Mouse (Mus musculus): ENCODE measurements at regions not wholly inside any gene's neighbourhood (a gene's known extent, or its start where the extent isn't known, plus 50 kb on each side); places are given as distances from the start of the nearest gene placed in this dataset.

DNA sequence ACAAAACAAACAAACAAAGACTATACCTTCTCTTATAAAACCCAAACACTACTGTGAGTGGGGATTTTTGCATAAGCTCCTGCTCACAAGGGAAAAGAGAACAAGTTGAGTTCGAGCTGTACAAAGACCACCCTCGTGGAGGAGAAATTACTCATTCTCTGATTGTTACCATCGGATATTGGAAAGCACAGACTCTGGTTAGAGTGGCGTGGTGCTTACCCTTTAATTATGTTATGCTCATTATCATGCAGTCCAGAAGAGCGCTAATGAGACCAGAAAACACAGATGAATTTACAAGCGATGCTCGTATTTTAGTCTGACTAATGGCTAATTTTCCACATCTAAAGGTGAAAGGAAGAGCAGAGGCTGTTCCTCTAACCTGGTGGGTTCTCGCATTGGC lies 721.7 kb upstream of the Cited2 start:
- DNase-seq (ENCODE audit: low spot score), result no peak

DNA sequence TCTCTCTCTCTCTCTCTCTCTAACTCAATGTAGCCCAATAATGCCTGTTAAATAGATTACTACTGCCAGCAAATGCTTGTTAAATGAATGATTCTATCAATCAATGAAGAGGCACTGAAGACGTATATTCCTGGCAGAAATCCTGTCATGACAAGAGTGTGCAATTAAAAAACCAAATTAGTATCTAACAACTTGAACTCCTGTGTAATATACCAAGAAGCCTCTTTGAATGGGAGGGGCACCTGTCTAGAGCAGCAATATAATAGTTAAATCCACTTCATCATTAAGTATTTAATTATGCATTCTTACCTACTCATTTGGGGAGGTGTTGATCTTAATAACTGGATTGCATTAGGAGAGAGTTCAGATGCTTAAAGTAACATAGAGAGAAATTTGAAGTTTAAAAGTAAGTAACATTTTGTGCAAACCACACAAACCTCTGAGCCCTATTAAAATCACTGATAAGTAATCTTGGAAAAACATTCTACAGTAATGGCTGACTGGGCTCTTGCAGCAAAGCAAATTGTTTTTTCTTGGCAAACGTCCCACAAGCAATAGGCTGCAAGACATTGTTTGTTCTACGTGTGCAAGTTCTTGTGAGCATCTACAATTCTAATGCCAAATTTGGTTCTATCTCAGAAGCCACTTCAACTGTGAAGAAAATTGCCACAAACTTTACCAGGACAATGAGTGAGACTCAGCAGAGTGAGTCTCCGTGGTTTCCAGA lies 719.7 kb upstream of the Cited2 start:
- DNase-seq (ENCODE audit: low spot score), result no peak

DNA sequence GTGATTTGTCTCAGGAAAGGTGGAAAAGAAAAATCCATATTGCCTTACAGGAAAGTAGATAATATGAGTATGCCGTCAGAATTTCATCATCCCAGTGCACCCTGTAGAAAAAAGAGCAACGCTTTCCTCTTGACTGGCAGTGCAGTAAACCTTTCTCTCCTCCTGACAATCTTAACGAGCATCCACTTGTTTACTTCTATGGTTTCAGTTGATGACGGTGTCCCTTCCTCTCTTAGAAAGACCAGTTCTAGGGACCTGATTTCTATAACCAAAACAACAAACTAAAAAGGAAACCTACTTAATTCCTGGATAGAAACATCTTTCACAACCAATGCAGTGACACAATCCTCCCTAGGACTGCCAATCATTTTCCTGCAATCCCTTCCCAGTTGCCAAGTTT lies 714.3 kb upstream of the Cited2 start:
- no peak for DNase-seq (ENCODE audit: low spot score)

DNA sequence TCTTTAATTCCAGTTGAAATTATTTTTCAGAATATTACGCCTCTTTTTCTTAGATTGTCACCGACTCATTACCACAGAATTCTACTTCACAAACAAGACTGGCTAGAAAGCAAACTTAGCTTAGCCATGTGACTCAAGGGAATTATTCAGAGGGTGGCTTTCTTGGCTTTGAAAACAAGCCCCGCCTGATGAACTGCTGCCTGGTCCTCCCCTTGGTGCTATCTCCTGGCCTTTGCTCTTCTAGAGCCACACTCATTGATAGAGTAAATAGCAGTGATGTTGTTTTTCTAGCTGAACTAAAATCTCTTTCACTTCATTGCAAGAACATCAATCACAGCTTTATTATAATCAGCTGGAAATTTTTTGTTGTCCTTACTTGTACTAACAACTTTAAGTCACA lies 713.0 kb upstream of the Cited2 start:
- DNase-seq (ENCODE audit: low spot score), result no peak

GRCm38 (mm10) chr10:17011876-17012275 lies 711.1 kb upstream of the Cited2 start:
- no peak for DNase-seq (ENCODE audit: low spot score)

GRCm38 (mm10) chr10:17012541-17012975 lies 710.5 kb upstream of the Cited2 start:
- no peak for DNase-seq (ENCODE audit: low spot score)

- no peak for DNase-seq (ENCODE audit: low spot score)
Measured at GRCm38 (mm10) chr10:17014826-17015225, 708.2 kb upstream of the Cited2 start.

DNA sequence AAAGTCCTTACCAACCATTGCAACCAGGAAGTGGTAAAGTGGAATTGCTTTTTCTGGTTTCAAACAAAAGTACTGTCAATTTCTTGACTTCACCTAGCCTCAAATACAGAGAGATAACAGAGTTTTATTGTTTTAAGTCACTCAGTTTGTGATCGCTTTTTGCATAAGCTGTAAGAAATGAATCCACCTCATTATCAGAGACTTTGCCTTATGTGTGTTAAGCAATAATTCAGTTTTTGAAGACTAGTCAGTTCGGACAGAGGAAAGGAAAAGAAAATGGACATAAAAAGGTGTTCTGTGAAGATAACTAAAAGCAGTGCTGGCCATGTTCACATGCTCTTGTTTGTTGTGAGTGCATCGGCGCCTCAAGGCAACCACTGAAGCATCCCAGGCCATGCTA lies 706.2 kb upstream of the Cited2 start:
- DNase-seq (ENCODE audit: low spot score), result no peak

GRCm38 (mm10) chr10:17022216-17023158 lies 700.5 kb upstream of the Cited2 start:
- DNase-seq (ENCODE audit: low spot score), result no peak

DNA sequence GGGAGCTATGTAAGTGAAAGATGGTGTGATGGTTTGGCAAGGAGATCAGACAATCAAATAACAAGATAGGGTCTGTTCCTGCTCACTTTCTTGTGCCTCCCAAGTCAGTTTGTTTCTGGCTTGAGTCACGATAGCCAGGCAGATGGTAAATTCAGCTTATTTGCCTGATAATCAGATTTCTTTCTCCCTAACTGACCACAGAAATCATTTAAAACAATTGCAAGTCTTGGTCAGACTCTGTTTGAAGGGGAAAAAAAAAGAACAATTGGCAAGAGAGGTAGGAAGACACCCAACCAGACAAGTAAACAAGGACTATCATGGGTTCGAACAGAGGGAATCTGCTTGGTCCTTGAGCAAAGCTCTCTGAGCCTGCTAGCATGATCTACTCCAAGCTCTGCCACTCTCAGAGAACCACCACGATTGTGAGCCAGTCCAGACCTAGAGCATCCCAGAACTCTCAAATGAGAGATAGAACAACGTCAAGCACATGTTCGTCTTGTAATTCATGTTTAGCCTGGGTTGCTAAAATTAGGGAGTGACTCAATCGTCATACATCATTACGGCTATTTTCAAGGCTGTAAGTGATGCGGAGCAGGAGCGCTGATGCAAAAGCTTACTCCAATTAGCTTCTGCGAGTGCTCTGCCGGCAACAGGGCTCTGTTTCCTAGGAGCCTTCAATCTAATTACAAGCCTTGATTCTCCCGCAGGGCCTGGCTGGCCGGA lies 699.3 kb upstream of the Cited2 start:
- peak; percentile 9 for DNase-seq (ENCODE audit: low spot score)

DNA sequence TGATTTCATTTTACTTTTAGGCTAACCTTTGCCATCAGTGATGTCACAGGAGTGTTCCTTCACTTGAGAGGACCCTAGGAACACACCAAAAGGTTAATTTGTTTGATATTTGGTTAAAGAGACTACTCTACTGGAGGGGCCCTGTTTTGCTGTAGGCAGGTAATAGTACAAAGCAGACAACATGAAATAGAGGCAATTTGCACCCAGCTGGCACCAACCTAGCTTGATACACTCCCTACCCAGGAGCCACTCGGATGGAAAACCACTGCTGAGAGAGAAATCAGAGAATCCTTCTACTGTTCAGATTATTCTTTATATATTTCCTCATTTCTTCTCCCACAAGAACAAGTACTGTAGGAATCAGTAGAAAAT lies 698.7 kb upstream of the Cited2 start:
- DNase-seq (ENCODE audit: low spot score), result no peak

DNA sequence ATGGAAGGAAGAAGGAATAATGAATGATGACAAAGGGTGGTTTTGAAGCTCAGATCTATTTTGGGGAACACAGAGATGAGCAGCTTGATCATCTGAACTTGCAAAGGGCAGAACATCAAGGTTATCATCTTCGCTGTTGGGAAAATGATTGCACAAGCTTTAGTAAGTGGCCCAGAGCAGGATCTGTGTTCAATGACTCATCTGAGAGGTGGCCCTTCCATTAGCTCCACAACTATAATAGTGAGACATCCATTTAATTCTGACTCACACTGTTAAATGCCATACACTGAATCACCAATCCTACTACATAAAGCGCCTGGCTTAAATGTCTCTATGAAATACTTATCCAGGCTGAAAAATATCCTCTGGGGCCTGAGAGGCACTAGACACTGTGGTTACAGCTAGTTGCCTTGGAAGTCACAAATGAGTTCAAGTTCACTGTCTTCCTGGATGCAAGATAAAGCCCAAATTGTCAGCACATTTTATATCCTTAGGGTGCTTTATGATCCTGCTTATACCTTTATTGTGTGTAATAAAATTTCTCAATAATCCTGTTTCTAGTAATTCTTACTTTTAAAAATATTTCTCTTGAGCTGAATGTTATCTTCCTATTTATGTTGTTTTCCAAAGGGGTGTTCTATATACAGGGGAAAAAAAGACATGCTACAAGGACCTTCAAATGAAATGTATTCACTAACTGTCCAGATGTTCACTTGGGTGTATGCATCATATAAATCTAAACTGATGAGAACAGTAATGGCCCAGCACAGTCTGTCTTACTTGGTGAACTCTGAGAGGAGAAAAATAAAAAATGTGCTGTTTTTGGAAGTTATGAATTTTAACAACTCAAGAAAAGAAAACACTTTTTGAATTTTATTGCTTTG lies 687.9 kb upstream of the Cited2 start:
- no peak for DNase-seq (ENCODE audit: low spot score)

- no peak for DNase-seq (ENCODE audit: low spot score)
Measured at GRCm38 (mm10) chr10:17038259-17039043, 684.6 kb upstream of the Cited2 start.

DNA sequence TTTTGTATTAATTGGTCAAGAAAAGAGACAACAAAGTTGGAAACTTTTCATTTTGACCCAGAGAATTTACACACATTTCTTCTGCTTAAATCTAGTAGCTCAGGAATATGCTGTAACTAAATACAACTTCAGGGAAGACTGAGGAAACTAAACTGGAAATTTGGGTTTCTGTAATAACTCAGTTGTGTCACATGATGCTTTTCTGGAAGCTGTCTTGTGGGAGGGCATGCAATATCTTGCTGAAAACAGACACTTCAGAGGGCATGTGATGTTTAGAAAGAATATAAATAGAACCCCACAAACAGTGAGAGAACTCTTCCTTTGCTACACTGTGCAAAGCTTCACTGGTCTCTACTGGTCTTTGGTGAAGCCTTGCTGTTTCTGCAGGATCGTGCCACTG lies 680.9 kb upstream of the Cited2 start:
- DNase-seq (ENCODE audit: low spot score), result no peak

- no peak for DNase-seq (ENCODE audit: low spot score)
Measured at GRCm38 (mm10) chr10:17042973-17043372, 680.0 kb upstream of the Cited2 start.

DNA sequence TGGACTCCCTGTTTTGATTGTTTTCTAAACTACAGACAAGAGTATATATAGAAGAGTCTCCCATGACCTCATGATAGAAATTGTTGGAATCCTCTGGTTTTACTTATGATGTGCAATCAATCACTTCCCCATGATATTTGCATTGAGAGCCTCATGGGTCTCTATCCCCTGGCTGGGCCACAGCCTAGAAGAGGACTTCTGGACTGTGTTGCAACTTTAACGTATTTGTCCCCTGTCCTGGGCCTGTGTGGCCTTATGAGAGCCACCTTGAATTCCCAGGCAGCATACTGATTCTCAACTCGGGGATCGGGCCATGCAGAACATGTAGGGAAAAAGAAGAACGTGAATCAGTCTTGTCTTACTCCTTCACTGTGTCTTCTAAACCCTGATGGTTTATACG lies 676.3 kb upstream of the Cited2 start:
- DNase-seq (ENCODE audit: low spot score), result no peak

GRCm38 (mm10) chr10:17072906-17073305 lies 650.1 kb upstream of the Cited2 start:
- no peak for DNase-seq (ENCODE audit: low spot score)

GRCm38 (mm10) chr10:17074013-17074401 lies 649.0 kb upstream of the Cited2 start:
- no peak for DNase-seq (ENCODE audit: low spot score)

DNA sequence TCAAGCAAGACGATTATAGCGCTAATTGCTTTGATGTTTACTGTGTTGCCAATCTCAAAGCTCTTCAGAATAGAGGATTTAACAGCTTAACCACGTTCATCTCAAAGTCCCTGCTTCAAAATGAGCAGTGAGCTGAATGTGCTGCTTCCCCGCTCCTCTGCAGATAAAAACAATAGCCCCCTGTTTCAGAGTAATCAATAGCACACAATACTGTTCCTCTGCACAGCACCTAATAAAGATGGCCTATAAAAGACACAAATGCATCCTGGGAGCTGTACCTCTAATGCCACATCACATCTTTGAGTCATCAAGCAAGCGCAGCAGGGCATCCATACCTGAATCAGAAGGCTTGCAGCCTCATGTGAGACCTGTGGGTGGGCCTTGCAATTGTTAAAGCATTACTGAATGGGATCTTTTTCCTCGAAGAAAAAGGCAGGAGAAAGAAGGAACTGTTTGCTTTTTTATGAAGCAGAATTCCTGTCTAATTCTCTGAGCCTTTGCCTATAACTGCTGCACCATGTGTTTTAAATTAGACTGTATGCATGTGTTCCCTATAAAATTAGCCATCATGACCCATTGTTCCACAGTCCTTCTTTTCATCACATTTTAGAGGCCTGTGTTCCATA lies 648.5 kb upstream of the Cited2 start:
- DNase-seq (ENCODE audit: low spot score), result peak; percentile 52

- no peak for DNase-seq (ENCODE audit: low spot score)
Measured at GRCm38 (mm10) chr10:17075147-17075546, 647.9 kb upstream of the Cited2 start.
